Mouse (Mus musculus) heart, embryonic 15.5 days (tissue): ENCODE data around the gene Gm13090. TPM values are rescaled to one million over a fixed set of nuclear protein-coding genes. Genes with fewer than 3 reads are reported as not detected.

Experiments
- ATAC-seq: fragments of 200-750 bp; cut with Nextera tagmentation; replicated peaks from 2 replicates; pipeline ENCODE4 v1.8.0; 2017; ENCODE audit warnings: low read depth, moderate TSS enrichment; ENCODE audit not compliant: insufficient number of reproducible peaks, insufficient read depth, low FRiP score
- H3K27ac ChIP-seq: fragments of 300-500 bp; sonication (generic); 2 replicates; pipeline ENCODE4 v1.5.1; 2015; ENCODE audit warnings: mild to moderate bottlenecking, inconsistent platforms
- H3K27me3 ChIP-seq: fragments of 300-500 bp; sonication (generic); 2 replicates; pipeline ENCODE4 v1.6.1; 2015; ENCODE audit warnings: inconsistent platforms
- H3K36me3 ChIP-seq: fragments of 300-500 bp; sonication (generic); 2 replicates; pipeline ENCODE4 v1.6.1; 2015; ENCODE audit warnings: mild to moderate bottlenecking, inconsistent platforms
- H3K4me1 ChIP-seq: fragments of 300-500 bp; sonication (generic); replicated peaks from 2 replicates; pipeline ENCODE4 v1.6.1; 2015; ENCODE audit warnings: inconsistent platforms
- H3K4me2 ChIP-seq: fragments of 300-500 bp; sonication (generic); 2 replicates; pipeline ENCODE4 v1.6.1; 2015; ENCODE audit warnings: inconsistent platforms, mild to moderate bottlenecking, moderate library complexity
- H3K4me3 ChIP-seq: fragments of 300-500 bp; sonication (generic); 2 replicates; pipeline ENCODE4 v1.5.1; 2015; ENCODE audit warnings: mild to moderate bottlenecking, inconsistent platforms
- H3K9ac ChIP-seq: fragments of 300-500 bp; sonication (generic); 2 replicates; pipeline ENCODE4 v1.6.1; 2015; ENCODE audit warnings: mild to moderate bottlenecking, inconsistent platforms
- H3K9me3 ChIP-seq: fragments of 300-500 bp; sonication (generic); replicated peaks from 2 replicates; pipeline ENCODE4 v1.6.1; 2016; ENCODE audit warnings: inconsistent platforms
- WGBS: fragments of 180-500 bp; shearing (Covaris S2); methylation state at CpG from one replicate; pipeline ENCODE4 v1.1.7; 2015; ENCODE audit warnings: mixed read lengths; 5-methylcytosine and 5-hydroxymethylcytosine counted together
- polyA plus RNA-seq: library from polyadenylated mRNA; unstranded; fragments of >200 nt; fragmentation: Nextera tagmentation; extraction: Ambion mirVana; gene quantifications from 2 replicates; pipeline ENCODE4 v1.2.1, GENCODE M21; 2015

Gm13090 gene
- polyA plus RNA-seq, 1 experiment from 2014 or later = not detected

DNA sequence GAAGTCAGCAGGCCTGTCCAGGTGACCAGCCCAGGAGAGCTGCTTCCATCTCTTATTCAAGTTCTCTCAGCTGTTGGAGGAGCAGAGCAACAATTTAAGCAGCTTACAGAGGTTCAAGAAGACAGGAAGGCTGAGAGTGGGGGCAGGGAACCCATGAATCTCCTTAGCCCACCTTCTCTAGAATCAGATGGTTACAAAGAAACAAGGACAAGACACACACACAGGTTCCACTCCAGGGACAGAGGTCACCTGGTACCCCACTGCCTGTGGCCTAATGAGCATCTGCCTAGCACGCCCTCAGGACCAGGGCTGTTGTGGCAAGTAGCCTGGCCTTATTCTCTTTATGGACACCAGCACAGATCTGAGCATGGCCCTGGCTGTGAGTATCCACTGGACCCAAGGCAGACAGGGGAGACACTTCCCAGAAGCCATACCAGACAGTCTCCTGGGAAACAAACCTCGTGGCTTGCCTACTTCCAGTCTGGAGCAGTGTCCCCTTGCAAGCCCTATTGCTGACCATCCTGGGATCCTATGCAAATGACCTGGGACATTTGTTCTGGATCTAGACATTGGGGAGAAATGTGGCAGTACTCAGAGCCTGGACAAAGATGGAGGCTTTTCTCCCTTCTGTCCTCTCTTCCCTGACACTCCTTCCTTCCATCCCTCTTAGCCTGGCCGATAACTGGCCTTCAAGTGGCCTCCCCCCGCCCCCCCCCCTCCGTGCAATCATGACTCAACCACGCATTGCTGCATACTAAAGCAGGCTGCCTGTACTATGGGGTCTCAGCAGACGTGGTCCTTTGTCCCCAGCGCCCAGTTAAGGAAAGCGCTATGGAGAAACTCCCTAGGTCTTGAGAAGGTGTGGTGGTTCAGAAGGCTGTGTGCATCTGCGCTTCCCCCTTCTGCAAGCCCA, 38.5 kb downstream of the Gm13090 start:
- ATAC-seq = peak; percentile 30
- Histone ChIP-seq H3K4me3 (peak overlapping the region; percentile 75), H3K9me3 (no peaks in the 10 kb centered on the region), H3K4me2 (peak overlapping the region; percentile 99), H3K27me3 (peaks cover 12% of the 10 kb centered on the region; the same call in 1 of the 2 replicates), H3K36me3 (no peaks in the 10 kb centered on the region), H3K9ac (peak overlapping the region; percentile 89), H3K27ac (peak overlapping the region; percentile 80), H3K4me1 (peaks cover 59% of the 10 kb centered on the region)
- 12% methylated on average over 10 of the region's 10 CpGs for WGBS

DNA sequence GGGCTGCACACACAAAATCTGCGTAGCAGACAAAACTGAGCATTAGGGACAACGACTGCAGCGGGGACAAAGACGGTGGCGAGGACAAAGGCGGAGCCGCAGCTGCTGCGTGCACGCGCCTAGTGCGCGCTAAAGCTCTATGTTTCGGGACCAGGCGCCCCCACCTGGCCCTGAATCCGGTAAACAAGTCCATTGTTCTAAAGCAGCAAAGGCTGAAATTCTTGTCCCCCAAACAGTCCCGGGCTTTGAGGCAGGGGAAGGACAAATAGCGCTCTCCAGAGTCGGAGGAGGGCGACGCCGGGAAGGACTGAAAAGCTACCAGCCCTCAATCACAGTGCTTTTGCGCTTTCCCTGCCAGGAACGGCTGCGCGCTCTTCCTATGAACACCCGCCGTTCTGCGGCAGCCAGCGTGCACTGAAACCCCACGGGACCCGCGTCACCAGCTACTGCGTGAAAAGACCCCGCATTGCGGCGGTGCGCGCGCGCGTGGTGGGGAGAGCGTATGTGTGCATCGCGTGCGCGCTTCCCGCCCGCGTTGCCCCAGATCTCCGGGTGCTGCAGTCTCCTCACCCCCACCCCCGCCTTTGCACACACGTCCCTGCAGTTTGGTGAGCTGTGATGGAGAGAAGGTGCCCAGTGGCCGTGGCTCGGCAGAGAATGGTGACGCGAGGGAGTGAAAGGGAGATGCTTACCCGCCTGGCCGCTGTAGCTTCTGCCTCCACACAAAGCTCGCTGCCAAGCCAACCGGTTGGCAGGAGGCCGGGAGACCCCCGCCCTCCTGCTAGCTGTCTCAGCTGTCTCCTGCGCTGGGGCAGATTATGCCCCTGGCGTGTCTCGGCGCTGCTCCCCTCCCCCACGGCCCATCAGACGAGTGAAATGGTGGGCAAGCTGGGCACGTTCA, 39.5 kb downstream of the Gm13090 start:
- Histone ChIP-seq H3K36me3 (no peaks in the 10 kb centered on the region), H3K9ac (peak overlapping the region; percentile 89), H3K4me1 (peaks cover 52% of the 10 kb centered on the region), H3K9me3 (no peaks in the 10 kb centered on the region), H3K27me3 (peaks cover 12% of the 10 kb centered on the region; the same call in 1 of the 2 replicates), H3K27ac (peak overlapping the region; percentile 80), H3K4me2 (peak overlapping the region; percentile 99), H3K4me3 (peak overlapping the region; percentile 75)
- WGBS = under 1% methylated on average over 69 of the region's 69 CpGs
- ATAC-seq = peak; percentile 66

DNA sequence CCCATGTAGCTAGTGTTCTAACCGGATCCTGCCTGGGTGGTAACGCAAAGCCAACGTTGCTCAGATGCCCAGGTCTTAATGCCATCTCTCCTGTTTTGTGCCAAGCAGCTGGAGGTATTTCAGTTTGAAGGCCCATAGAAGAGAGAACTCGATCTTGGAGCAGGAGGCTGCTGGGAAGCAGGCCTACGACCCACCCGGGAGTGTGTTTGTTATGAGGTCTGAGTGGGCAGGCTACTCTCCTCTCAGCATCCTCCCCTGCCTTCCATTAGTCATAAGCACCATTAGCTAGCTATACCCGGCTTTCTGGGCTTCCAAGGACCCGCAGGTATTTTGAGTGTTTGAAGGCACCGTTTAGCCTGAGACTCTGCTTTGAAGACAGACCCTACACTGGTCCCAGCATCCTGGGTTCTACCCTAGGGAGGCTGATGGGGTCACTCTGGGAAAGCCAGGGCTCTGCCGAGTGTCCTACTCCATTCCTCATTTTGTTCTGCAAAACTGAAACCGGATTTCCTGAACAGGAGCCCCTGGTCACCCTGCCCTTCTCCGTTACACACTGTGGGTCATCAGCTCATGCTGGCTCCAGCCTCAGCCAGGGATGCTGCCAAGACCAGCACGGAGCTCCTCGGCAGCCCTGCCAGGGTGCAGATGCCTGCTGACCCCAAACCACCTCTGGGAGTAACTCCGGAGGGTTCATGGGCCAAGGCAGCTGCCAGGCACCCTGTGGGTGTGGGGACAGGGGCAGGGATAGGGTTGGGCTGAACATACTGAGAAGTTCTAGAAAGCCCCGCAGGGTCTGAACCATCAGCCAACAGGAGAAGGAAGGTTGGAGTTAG, 40.6 kb downstream of the Gm13090 start:
- no peak for ATAC-seq
- no peaks in the 10 kb centered on the region for H3K9me3 ChIP-seq
- H3K4me1 ChIP-seq = peaks cover 44% of the 10 kb centered on the region
- H3K27ac ChIP-seq = no peak overlapping the region
- H3K4me3 ChIP-seq = peak overlapping the region; percentile 75
- H3K36me3 ChIP-seq = no peaks in the 10 kb centered on the region
- peaks cover 12% of the 10 kb centered on the region; the same call in 1 of the 2 replicates for H3K27me3 ChIP-seq
- 65% methylated on average over 16 of the region's 16 CpGs for WGBS
- H3K9ac ChIP-seq = peak overlapping the region; percentile 89; the same call in 1 of the 2 replicates
- H3K4me2 ChIP-seq = peak overlapping the region; percentile 99

DNA sequence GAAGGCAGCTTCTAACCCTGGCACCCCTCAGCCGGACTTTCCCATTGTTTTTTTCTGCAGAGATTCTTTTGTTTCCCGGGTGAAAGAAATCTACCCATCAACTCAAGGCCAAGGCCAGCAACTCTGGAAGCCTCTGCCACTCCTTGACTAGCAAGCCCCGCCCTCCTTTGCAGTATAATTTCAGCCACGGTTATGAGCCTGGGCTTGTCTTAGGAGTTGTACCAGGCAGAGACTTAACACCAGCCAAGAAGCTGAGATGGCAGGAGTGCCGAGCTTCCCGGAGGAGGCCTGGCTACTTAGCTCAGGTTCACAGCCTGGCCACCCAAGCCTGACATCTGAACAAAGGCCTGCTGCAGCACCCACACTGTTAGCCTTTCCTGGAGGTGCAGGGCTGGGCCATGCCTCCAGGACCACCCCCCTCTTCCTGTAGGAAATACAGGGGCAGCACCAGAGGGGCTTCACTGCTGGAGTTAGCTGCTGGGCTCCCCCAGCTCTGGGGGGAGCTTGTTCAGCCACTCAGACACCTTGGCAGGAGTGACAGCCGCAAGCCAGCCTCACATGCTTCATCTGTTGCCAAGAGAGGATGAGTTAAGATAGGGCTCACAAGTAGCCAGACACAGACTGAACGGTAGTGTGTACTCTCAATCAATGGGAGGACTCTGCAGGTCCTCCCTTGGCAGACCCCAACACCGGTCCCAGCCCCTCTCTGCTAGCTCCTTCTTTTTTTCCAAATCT, 41.6 kb downstream of the Gm13090 start:
- no peak overlapping the region for H3K4me2 ChIP-seq
- H3K9ac ChIP-seq = no peak overlapping the region
- 53% methylated on average over 9 of the region's 9 CpGs for WGBS
- no peak overlapping the region for H3K4me3 ChIP-seq
- no peak overlapping the region for H3K27ac ChIP-seq
- H3K4me1 ChIP-seq = peaks cover 37% of the 10 kb centered on the region
- H3K27me3 ChIP-seq = peaks cover 12% of the 10 kb centered on the region; the same call in 1 of the 2 replicates
- no peaks in the 10 kb centered on the region for H3K36me3 ChIP-seq
- no peaks in the 10 kb centered on the region for H3K9me3 ChIP-seq
- ATAC-seq = no peak

DNA sequence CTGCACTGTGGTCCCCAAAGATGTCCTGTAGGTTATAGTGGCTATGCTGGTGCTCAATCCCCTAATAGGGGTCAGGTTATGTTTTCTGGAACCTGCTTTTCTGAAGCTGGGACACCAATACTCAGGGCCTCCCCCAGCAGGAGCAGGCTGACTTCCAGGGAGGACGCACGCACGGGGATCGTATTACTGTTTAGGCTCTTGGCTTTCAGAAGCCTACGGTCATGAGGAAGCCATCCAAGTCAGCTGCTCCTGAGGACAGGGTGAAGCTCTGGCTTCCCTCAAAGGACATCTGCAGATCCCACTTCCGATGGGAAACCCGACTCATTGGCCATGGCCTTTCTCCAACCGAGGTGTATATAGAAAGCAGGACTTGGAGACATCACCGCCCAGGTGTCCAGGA, 43.1 kb downstream of the Gm13090 start:
- no peaks in the 10 kb centered on the region for H3K36me3 ChIP-seq
- no peak overlapping the region for H3K27ac ChIP-seq
- H3K4me2 ChIP-seq = no peak overlapping the region
- H3K9me3 ChIP-seq = no peaks in the 10 kb centered on the region
- no peak for ATAC-seq
- peaks cover 15% of the 10 kb centered on the region; the same call in 1 of the 2 replicates for H3K27me3 ChIP-seq
- peaks cover 36% of the 10 kb centered on the region for H3K4me1 ChIP-seq
- H3K4me3 ChIP-seq = no peak overlapping the region
- WGBS = 62% methylated on average over 9 of the region's 9 CpGs
- H3K9ac ChIP-seq = no peak overlapping the region

DNA sequence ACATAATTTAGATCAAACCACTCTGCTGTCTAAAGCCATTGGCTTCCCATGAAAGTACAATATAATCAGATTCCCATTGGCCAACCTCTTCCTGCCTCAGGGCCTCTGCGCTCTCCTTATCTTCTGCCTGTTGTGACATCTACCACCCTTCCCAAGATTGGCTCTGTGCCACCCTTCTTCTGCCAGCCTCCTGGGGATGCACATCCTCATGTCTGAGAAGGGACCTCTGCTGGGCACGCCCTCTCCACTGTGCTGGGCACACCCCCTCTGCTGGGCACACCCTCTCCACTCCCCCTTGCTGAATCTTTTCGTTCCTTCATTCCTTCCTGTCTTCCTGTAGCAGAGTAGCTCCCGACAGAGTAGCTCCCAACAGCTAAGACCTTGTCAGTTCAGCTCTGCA, 44.4 kb downstream of the Gm13090 start:
- H3K9me3 ChIP-seq = no peaks in the 10 kb centered on the region
- H3K27me3 ChIP-seq = peaks cover 15% of the 10 kb centered on the region; the same call in 1 of the 2 replicates
- H3K4me1 ChIP-seq = peaks cover 38% of the 10 kb centered on the region
- H3K36me3 ChIP-seq = no peaks in the 10 kb centered on the region
- ATAC-seq = no peak
- H3K9ac ChIP-seq = no peak overlapping the region
- WGBS = 43% methylated on average over 4 of the region's 4 CpGs
- H3K27ac ChIP-seq = no peak overlapping the region
- H3K4me3 ChIP-seq = no peak overlapping the region
- H3K4me2 ChIP-seq = no peak overlapping the region

DNA sequence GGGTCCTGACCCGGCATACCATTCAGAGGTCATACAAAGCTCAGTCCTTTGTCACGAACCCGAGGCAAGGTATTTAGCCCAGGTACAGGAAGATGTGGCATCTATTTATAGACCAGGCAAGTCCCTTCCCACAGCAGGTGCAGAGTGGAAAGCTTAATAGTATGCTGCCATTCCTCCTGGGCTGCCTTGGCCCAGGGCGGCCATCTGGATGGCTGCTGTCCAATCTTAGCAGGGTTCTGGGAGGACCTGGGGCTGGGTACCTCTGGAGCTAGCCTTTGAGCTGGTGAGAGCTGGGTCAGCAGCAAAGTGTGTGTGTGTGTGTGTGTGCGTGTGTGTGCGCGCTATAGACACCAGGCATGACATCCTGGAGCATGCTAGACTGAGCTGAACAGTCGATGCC, 46.1 kb downstream of the Gm13090 start:
- H3K9ac ChIP-seq = no peak overlapping the region
- no peak overlapping the region for H3K4me3 ChIP-seq
- peaks cover 13% of the 10 kb centered on the region; the same call in 1 of the 2 replicates for H3K27me3 ChIP-seq
- H3K27ac ChIP-seq = no peak overlapping the region
- no peak overlapping the region for H3K4me2 ChIP-seq
- 71% methylated on average over 8 of the region's 8 CpGs for WGBS
- peaks cover 42% of the 10 kb centered on the region for H3K4me1 ChIP-seq
- H3K9me3 ChIP-seq = no peaks in the 10 kb centered on the region
- ATAC-seq = no peak
- H3K36me3 ChIP-seq = no peaks in the 10 kb centered on the region

DNA sequence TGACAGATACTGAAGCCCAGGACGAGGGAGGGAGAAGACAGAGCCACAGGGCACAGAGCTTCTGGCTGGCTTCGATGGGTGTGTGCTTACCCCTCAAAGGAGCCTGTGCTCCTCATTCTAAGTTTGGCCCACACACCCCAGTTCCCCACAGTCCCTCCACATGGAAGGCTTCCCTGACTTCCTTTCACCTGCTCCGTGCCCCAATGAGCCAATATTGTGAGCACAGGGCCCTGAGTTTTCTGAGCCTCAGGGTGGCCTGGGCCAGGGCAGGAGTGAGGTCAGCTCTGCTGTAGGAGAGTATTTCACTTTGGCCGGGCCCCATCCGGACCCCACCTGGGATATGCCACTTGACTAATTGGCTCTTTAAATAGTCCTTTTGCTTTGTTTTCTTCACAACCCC, 48.3 kb downstream of the Gm13090 start:
- WGBS = 60% methylated on average over 5 of the region's 5 CpGs
- H3K9ac ChIP-seq = no peak overlapping the region
- H3K4me2 ChIP-seq = no peak overlapping the region
- no peaks in the 10 kb centered on the region for H3K9me3 ChIP-seq
- peaks cover 15% of the 10 kb centered on the region; the same call in 1 of the 2 replicates for H3K27me3 ChIP-seq
- H3K4me3 ChIP-seq = no peak overlapping the region
- peak overlapping the region; percentile 53; the same call in 1 of the 2 replicates for H3K27ac ChIP-seq
- no peak for ATAC-seq
- peaks cover 43% of the 10 kb centered on the region for H3K4me1 ChIP-seq
- no peaks in the 10 kb centered on the region for H3K36me3 ChIP-seq

DNA sequence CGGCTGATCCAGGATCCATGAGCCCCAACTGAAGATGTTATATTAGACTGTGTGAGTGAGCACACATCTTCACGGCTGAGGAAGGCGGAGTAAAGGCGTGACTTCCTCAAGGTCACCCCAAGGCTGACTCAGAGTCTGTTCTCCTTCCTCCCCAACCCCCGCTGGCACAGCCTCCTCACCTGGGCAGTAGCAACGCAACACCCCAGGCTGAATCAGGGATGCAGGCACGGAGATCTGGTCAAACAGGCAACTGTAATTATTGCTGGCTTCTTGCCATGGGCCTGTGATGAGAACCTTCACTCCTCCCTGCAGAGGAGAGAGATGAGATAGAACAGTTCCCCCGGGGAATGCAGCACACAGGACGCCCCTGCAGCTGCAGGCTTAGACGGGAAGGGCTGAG, 48.8 kb downstream of the Gm13090 start:
- WGBS = 13% methylated on average over 10 of the region's 10 CpGs
- Histone ChIP-seq H3K27me3 (peaks cover 15% of the 10 kb centered on the region; the same call in 1 of the 2 replicates), H3K4me1 (peaks cover 43% of the 10 kb centered on the region), H3K4me3 (no peak overlapping the region), H3K4me2 (peak overlapping the region; percentile 23; the same call in 1 of the 2 replicates), H3K27ac (peak overlapping the region; percentile 53), H3K9me3 (no peaks in the 10 kb centered on the region), H3K9ac (peak overlapping the region; percentile 11; the same call in 1 of the 2 replicates), H3K36me3 (no peaks in the 10 kb centered on the region)
- ATAC-seq = no peak

DNA sequence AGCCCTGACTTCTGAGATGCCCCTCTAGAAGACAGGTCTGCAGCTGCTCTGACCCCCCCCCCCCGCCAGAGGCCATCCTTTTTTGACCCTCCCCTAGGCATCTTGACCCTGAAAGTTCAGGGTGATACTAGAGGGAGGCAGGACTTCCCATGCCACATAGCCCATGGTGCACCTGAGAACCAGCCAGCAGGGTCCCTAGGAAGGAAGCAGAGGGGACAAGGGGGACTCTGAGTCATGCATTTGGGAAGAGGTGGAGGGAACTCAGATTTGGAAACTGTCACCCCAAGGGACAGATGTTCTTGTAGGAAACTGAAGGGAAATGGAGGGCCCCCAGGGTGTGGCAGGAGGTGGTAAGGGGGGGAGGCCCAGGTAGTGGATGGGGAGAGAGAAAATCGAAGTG, 49.2 kb downstream of the Gm13090 start:
- 27% methylated on average over 2 of the region's 2 CpGs for WGBS
- peaks cover 15% of the 10 kb centered on the region; the same call in 1 of the 2 replicates for H3K27me3 ChIP-seq
- H3K27ac ChIP-seq = peak overlapping the region; percentile 53; the same call in 1 of the 2 replicates
- no peaks in the 10 kb centered on the region for H3K9me3 ChIP-seq
- H3K4me2 ChIP-seq = peak overlapping the region; percentile 23; the same call in 1 of the 2 replicates
- ATAC-seq = no peak
- peaks cover 43% of the 10 kb centered on the region for H3K4me1 ChIP-seq
- H3K4me3 ChIP-seq = no peak overlapping the region
- H3K9ac ChIP-seq = peak overlapping the region; percentile 11; the same call in 1 of the 2 replicates
- no peaks in the 10 kb centered on the region for H3K36me3 ChIP-seq
